Mouse (Mus musculus) frontal cortex, postnatal 10 days (tissue): Measurements from ENCODE around the gene Plekhg5.

ENCODE experiments used
- DNase-seq, 2 experiments: peaks; one replicate each; pipeline ENCODE4 v3.0.0; 2022; ENCODE audit warnings: low spot score in 2 of 2, mixed read lengths in 1 of 2

Gene Plekhg5

GRCm38 (mm10) chr4:152070494-152071396 lies 1.6 kb upstream of the Plekhg5 start:
- no peak for DNase-seq

GRCm38 (mm10) chr4:152072655-152073054 lies 357 bp downstream of the Plekhg5 start:
- no peak for DNase-seq

- no peak for DNase-seq
These were observed 1.4 kb downstream of the Plekhg5 start for GRCm38 (mm10) chr4:152073715-152074114.

- no peak for DNase-seq
These were observed 2.2 kb downstream of the Plekhg5 start for GRCm38 (mm10) chr4:152074548-152074947.

- DNase-seq = no peak
These were observed 4.9 kb downstream of the Plekhg5 start for GRCm38 (mm10) chr4:152077191-152077590.

- no peak for DNase-seq
These were observed 5.8 kb downstream of the Plekhg5 start for GRCm38 (mm10) chr4:152078105-152078530.

GRCm38 (mm10) chr4:152079261-152079660 lies 7.0 kb downstream of the Plekhg5 start:
- DNase-seq = no peak

- DNase-seq = no peak
These were observed 7.6 kb downstream of the Plekhg5 start for GRCm38 (mm10) chr4:152079931-152080330.

GRCm38 (mm10) chr4:152083611-152084220 lies 11.4 kb downstream of the Plekhg5 start:
- no peak for DNase-seq

GRCm38 (mm10) chr4:152084616-152085015 lies 12.3 kb downstream of the Plekhg5 start:
- DNase-seq = no peak

- peak in 1 of 2 experiments; percentile 58 for DNase-seq
These were observed 14.4 kb downstream of the Plekhg5 start for GRCm38 (mm10) chr4:152086505-152087210.

- DNase-seq = no peak
These were observed 15.1 kb downstream of the Plekhg5 start for GRCm38 (mm10) chr4:152087211-152088081.

- DNase-seq = no peak
These were observed 15.8 kb downstream of the Plekhg5 start for GRCm38 (mm10) chr4:152088133-152088532.

GRCm38 (mm10) chr4:152088556-152089120 lies 16.3 kb downstream of the Plekhg5 start:
- DNase-seq = peak; percentile 69 to 84

- DNase-seq = no peak
These were observed 17.9 kb downstream of the Plekhg5 start for GRCm38 (mm10) chr4:152090191-152090590.

- DNase-seq = no peak
These were observed 20.5 kb downstream of the Plekhg5 start for GRCm38 (mm10) chr4:152092751-152093293.

- no peak for DNase-seq
These were observed 21.9 kb downstream of the Plekhg5 start for GRCm38 (mm10) chr4:152094233-152094632.

- DNase-seq = no peak
These were observed 23.9 kb downstream of the Plekhg5 start for GRCm38 (mm10) chr4:152095937-152096910.

GRCm38 (mm10) chr4:152096927-152097326 lies 24.6 kb downstream of the Plekhg5 start:
- no peak for DNase-seq
